Mouse (Mus musculus) hindbrain, embryonic 13.5 days (tissue): ENCODE data around the gene Evl. TPM values are rescaled to one million over a fixed set of nuclear protein-coding genes. Genes with fewer than 3 reads are reported as not detected.

Experiments used
- ATAC-seq: fragments of 200-750 bp; cut with Nextera tagmentation; 2 replicates; pipeline ENCODE4 v1.8.0; 2017; ENCODE audit warnings: moderate TSS enrichment; ENCODE audit not compliant: low FRiP score
- H3K27ac ChIP-seq: fragments of 300-500 bp; sonication (generic); 2 replicates; pipeline ENCODE4 v1.5.1; 2015; ENCODE audit warnings: inconsistent platforms, mild to moderate bottlenecking, moderate library complexity
- H3K27me3 ChIP-seq: fragments of 300-500 bp; sonication (generic); 2 replicates; pipeline ENCODE4 v1.6.1; 2015; ENCODE audit warnings: mild to moderate bottlenecking, inconsistent platforms
- H3K36me3 ChIP-seq: fragments of 300-500 bp; sonication (generic); 2 replicates; pipeline ENCODE4 v1.6.1; 2015; ENCODE audit warnings: mild to moderate bottlenecking, inconsistent platforms
- H3K4me1 ChIP-seq: fragments of 300-500 bp; sonication (generic); replicated peaks from 2 replicates; pipeline ENCODE4 v1.6.1; 2015; ENCODE audit warnings: inconsistent platforms
- H3K4me2 ChIP-seq: fragments of 300-500 bp; sonication (generic); 2 replicates; pipeline ENCODE4 v1.6.1; 2015; ENCODE audit warnings: inconsistent platforms, mild to moderate bottlenecking, moderate library complexity
- H3K4me3 ChIP-seq: fragments of 300-500 bp; sonication (generic); 2 replicates; pipeline ENCODE4 v1.5.1; 2015; ENCODE audit warnings: mild to moderate bottlenecking, inconsistent platforms
- H3K9ac ChIP-seq: fragments of 300-500 bp; sonication (generic); 2 replicates; pipeline ENCODE4 v1.6.1; 2015; ENCODE audit warnings: mild to moderate bottlenecking, inconsistent platforms
- H3K9me3 ChIP-seq: fragments of 300-500 bp; sonication (generic); 2 replicates; pipeline ENCODE4 v1.6.1; 2016; ENCODE audit warnings: inconsistent platforms
- WGBS: fragments of 180-500 bp; shearing (Covaris S2); methylation state at CpG from one replicate; pipeline ENCODE4 v1.1.7; 2015; 5-methylcytosine and 5-hydroxymethylcytosine counted together
- polyA plus RNA-seq: library from polyadenylated mRNA; unstranded; fragments of >200 nt; fragmentation: Nextera tagmentation; extraction: Ambion mirVana; gene quantifications from 2 replicates; pipeline ENCODE4 v1.2.1, GENCODE M21; 2015

Gene Evl
- polyA plus RNA-seq, 1 experiment from 2014 or later, result 206 TPM

- Histone ChIP-seq H3K36me3 (peaks cover 4% of the 10 kb centered on the region), H3K9me3 (no peaks in the 10 kb centered on the region; the same call in 1 of the 2 replicates), H3K27me3 (no peaks in the 10 kb centered on the region), H3K4me1 (peaks cover 45% of the 10 kb centered on the region), H3K9ac (no peak overlapping the region), H3K4me2 (no peak overlapping the region), H3K4me3 (no peak overlapping the region), H3K27ac (peak overlapping the region; percentile 40; the same call in 1 of the 2 replicates)
- no peak for ATAC-seq
- WGBS, result 79% methylated on average over 4 of the region's 4 CpGs
These were observed 46.3 kb downstream of the Evl start for GRCm38 (mm10) chr12:108600864-108601263.

- no peak for ATAC-seq
- WGBS, result 72% methylated on average over 8 of the region's 8 CpGs
These were observed 46.8 kb downstream of the Evl start for GRCm38 (mm10) chr12:108601326-108601725.

GRCm38 (mm10) chr12:108604546-108604945 lies 50.0 kb downstream of the Evl start:
- H3K27ac ChIP-seq, result peak overlapping the region; percentile 24; the same call in 1 of the 2 replicates
- H3K36me3 ChIP-seq, result no peaks in the 10 kb centered on the region
- H3K4me3 ChIP-seq, result no peak overlapping the region
- ATAC-seq, result no peak
- no peak overlapping the region for H3K9ac ChIP-seq
- no peaks in the 10 kb centered on the region for H3K27me3 ChIP-seq
- no peak overlapping the region for H3K4me2 ChIP-seq
- H3K4me1 ChIP-seq, result peaks cover 79% of the 10 kb centered on the region
- no peaks in the 10 kb centered on the region for H3K9me3 ChIP-seq

More at GRCm38 (mm10) chr12:108601326-108601725, 46.8 kb downstream of the Evl start:
- Histone ChIP-seq H3K4me2 (no peak overlapping the region), H3K36me3 (peaks cover 4% of the 10 kb centered on the region), H3K9me3 (no peaks in the 10 kb centered on the region; the same call in 1 of the 2 replicates), H3K4me3 (no peak overlapping the region), H3K27me3 (no peaks in the 10 kb centered on the region), H3K27ac (peak overlapping the region; percentile 40; the same call in 1 of the 2 replicates), H3K9ac (no peak overlapping the region), H3K4me1 (peaks cover 50% of the 10 kb centered on the region)

GRCm38 (mm10) chr12:108605521-108606281 lies 51.2 kb downstream of the Evl start:
- 31% methylated on average over 12 of the region's 12 CpGs for WGBS
- H3K9me3 ChIP-seq, result no peaks in the 10 kb centered on the region
- peak overlapping the region; percentile 85 for H3K27ac ChIP-seq
- H3K27me3 ChIP-seq, result no peaks in the 10 kb centered on the region
- no peaks in the 10 kb centered on the region for H3K36me3 ChIP-seq
- peak overlapping the region; percentile 48 for H3K4me2 ChIP-seq
- peaks cover 77% of the 10 kb centered on the region for H3K4me1 ChIP-seq
- H3K4me3 ChIP-seq, result peak overlapping the region; percentile 39
- peak overlapping the region; percentile 73 for H3K9ac ChIP-seq
- peak; percentile 91 for ATAC-seq

- 35% methylated on average over 7 of the region's 7 CpGs for WGBS
- Histone ChIP-seq H3K27ac (peak overlapping the region; percentile 85), H3K9me3 (no peaks in the 10 kb centered on the region), H3K4me3 (peak overlapping the region; percentile 39), H3K4me1 (peaks cover 71% of the 10 kb centered on the region), H3K36me3 (no peaks in the 10 kb centered on the region), H3K27me3 (no peaks in the 10 kb centered on the region), H3K4me2 (peak overlapping the region; percentile 48), H3K9ac (peak overlapping the region; percentile 73)
- no peak for ATAC-seq
These were observed 51.8 kb downstream of the Evl start for GRCm38 (mm10) chr12:108606321-108606720.

- WGBS, result 84% methylated on average over 3 of the region's 3 CpGs
These were observed 54.9 kb downstream of the Evl start for GRCm38 (mm10) chr12:108609446-108609845.

GRCm38 (mm10) chr12:108610255-108610654 lies 55.7 kb downstream of the Evl start:
- Histone ChIP-seq H3K9ac (no peak overlapping the region), H3K4me1 (peaks cover 66% of the 10 kb centered on the region), H3K9me3 (no peaks in the 10 kb centered on the region), H3K4me3 (no peak overlapping the region), H3K36me3 (0 out of 2 replicates have a peak, but pooled peaks cover 3% of the 10 kb centered on the region), H3K4me2 (no peak overlapping the region), H3K27ac (no peak overlapping the region), H3K27me3 (no peaks in the 10 kb centered on the region)
- ATAC-seq, result no peak
- 90% methylated on average over 4 of the region's 4 CpGs for WGBS

More at GRCm38 (mm10) chr12:108609446-108609845, 54.9 kb downstream of the Evl start:
- H3K27me3 ChIP-seq, result no peaks in the 10 kb centered on the region
- no peak for ATAC-seq
- no peaks in the 10 kb centered on the region for H3K9me3 ChIP-seq
- H3K4me3 ChIP-seq, result no peak overlapping the region
- H3K27ac ChIP-seq, result no peak overlapping the region
- peaks cover 72% of the 10 kb centered on the region for H3K4me1 ChIP-seq
- H3K9ac ChIP-seq, result no peak overlapping the region
- H3K36me3 ChIP-seq, result 0 out of 2 replicates have a peak, but pooled peaks cover 3% of the 10 kb centered on the region
- no peak overlapping the region for H3K4me2 ChIP-seq

- no peak overlapping the region for H3K4me2 ChIP-seq
- WGBS, result 50% methylated on average over 3 of the region's 3 CpGs
These were observed 58.6 kb downstream of the Evl start for GRCm38 (mm10) chr12:108613081-108613480.

GRCm38 (mm10) chr12:108617511-108617910 lies 63.0 kb downstream of the Evl start:
- peaks cover 11% of the 10 kb centered on the region for H3K36me3 ChIP-seq
- 76% methylated on average over 7 of the region's 7 CpGs for WGBS
- no peak overlapping the region for H3K4me3 ChIP-seq
- 0 out of 2 replicates have a peak overlapping the region, but pooled peaks have one; percentile 0 for H3K27ac ChIP-seq
- no peaks in the 10 kb centered on the region for H3K9me3 ChIP-seq
- H3K4me2 ChIP-seq, result no peak overlapping the region
- ATAC-seq, result no peak
- no peaks in the 10 kb centered on the region for H3K27me3 ChIP-seq
- no peak overlapping the region for H3K9ac ChIP-seq
- H3K4me1 ChIP-seq, result peaks cover 43% of the 10 kb centered on the region

More at GRCm38 (mm10) chr12:108613081-108613480, 58.6 kb downstream of the Evl start:
- H3K4me1 ChIP-seq, result peaks cover 51% of the 10 kb centered on the region
- no peak overlapping the region for H3K4me3 ChIP-seq
- H3K36me3 ChIP-seq, result 0 out of 2 replicates have a peak, but pooled peaks cover 3% of the 10 kb centered on the region
- H3K9me3 ChIP-seq, result no peaks in the 10 kb centered on the region
- H3K27me3 ChIP-seq, result no peaks in the 10 kb centered on the region
- no peak overlapping the region for H3K27ac ChIP-seq
- ATAC-seq, result no peak
- H3K9ac ChIP-seq, result no peak overlapping the region

- Histone ChIP-seq H3K27me3 (no peaks in the 10 kb centered on the region), H3K4me1 (peaks cover 30% of the 10 kb centered on the region), H3K9ac (no peak overlapping the region), H3K4me2 (no peak overlapping the region), H3K36me3 (peaks cover 11% of the 10 kb centered on the region), H3K4me3 (no peak overlapping the region), H3K9me3 (no peaks in the 10 kb centered on the region), H3K27ac (0 out of 2 replicates have a peak overlapping the region, but pooled peaks have one; percentile 9)
- WGBS, result 94% methylated on average over 7 of the region's 7 CpGs
- ATAC-seq, result no peak
These were observed 65.4 kb downstream of the Evl start for GRCm38 (mm10) chr12:108619853-108620416.

GRCm38 (mm10) chr12:108622406-108622805 lies 67.9 kb downstream of the Evl start:
- no peak overlapping the region for H3K4me2 ChIP-seq
- no peak overlapping the region for H3K27ac ChIP-seq
- H3K27me3 ChIP-seq, result no peaks in the 10 kb centered on the region
- WGBS, result 92% methylated on average over 5 of the region's 5 CpGs
- no peak overlapping the region for H3K4me3 ChIP-seq
- H3K4me1 ChIP-seq, result peaks cover 33% of the 10 kb centered on the region
- H3K9ac ChIP-seq, result no peak overlapping the region
- ATAC-seq, result no peak
- no peaks in the 10 kb centered on the region for H3K9me3 ChIP-seq
- H3K36me3 ChIP-seq, result peaks cover 11% of the 10 kb centered on the region

GRCm38 (mm10) chr12:108629556-108629955 lies 75.0 kb downstream of the Evl start:
- H3K9me3 ChIP-seq, result no peaks in the 10 kb centered on the region
- 95% methylated on average over 1 of the region's 1 CpGs for WGBS
- H3K4me2 ChIP-seq, result no peak overlapping the region
- H3K9ac ChIP-seq, result no peak overlapping the region
- H3K4me3 ChIP-seq, result no peak overlapping the region
- H3K27ac ChIP-seq, result no peak overlapping the region
- no peak for ATAC-seq
- H3K4me1 ChIP-seq, result peaks cover 14% of the 10 kb centered on the region
- H3K27me3 ChIP-seq, result no peaks in the 10 kb centered on the region
- H3K36me3 ChIP-seq, result peaks cover under 1% of the 10 kb centered on the region; the same call in 1 of the 2 replicates
